Mouse (Mus musculus) T-cell, adult 66 days (primary cell): Measurements from ENCODE around the gene Lgr6. TPM values are rescaled to one million over a fixed set of nuclear protein-coding genes. Genes with fewer than 3 reads are reported as not detected.

Experiments used
- total RNA-seq, 2 experiments: library from RNA; stranded (reverse); gene quantifications; 3 replicates in 1 of 2; 4 replicates in 1 of 2; pipeline ENCODE4 v1.2.4; 2023

The Lgr6 gene
- total RNA-seq, result not detected

GRCm38 (mm10) chr1:135105124-135105523, at the start of gene Lgr6:
Lgr6 (minus strand) TSS chr1:135105276.

GRCm38 (mm10) chr1:135146077-135146945, 41.2 kb upstream of the Lgr6 start, which contains the start of gene Arl8a:
Arl8a (plus strand) TSS chr1:135146824.

GRCm38 (mm10) chr1:135132473-135132872, 27.4 kb upstream of the Lgr6 start, which contains the start of gene Ptpn7:
Ptpn7 (plus strand) TSS chr1:135132700.

DNA sequence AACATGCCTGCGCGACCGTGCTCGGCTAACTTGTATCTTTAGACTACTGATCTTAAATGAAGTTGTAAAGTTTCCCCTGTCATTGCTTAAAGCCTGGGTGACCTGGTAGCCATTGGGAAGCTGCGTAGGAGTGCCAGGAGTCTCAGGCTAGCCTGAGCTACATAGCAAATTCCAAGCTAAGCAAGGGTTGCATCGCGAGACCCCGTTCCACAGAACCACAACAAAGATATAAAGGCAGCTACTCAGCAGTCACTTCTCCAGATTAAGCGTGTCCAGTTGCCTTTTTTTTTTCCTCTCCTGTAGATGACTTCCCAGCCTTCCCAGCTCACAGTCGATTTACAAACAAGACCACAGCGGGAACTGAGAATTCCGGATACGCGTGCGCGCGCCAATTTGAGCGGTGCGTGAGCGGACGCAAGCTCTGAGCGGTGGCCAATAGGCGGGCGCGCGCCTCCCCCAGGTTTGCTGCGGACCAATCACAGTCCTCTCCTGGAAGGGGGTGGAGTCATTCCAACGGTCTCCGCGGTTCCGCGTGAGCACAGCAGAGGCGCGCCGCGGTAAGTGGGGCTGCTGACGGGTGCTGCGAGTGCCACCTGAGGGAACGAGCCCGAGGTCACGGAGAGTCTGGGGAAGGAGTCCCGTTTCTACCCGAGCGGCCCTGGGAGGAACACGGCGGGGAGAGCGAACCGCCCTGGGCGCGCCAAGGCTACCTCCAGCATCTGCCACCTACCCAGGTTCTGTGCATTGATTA, 142.8 kb downstream of the Lgr6 start, which contains the start of gene Ube2t:
Gene Ube2t (plus strand): TSS at position 513 of the 751 bp plus-strand sequence.

DNA sequence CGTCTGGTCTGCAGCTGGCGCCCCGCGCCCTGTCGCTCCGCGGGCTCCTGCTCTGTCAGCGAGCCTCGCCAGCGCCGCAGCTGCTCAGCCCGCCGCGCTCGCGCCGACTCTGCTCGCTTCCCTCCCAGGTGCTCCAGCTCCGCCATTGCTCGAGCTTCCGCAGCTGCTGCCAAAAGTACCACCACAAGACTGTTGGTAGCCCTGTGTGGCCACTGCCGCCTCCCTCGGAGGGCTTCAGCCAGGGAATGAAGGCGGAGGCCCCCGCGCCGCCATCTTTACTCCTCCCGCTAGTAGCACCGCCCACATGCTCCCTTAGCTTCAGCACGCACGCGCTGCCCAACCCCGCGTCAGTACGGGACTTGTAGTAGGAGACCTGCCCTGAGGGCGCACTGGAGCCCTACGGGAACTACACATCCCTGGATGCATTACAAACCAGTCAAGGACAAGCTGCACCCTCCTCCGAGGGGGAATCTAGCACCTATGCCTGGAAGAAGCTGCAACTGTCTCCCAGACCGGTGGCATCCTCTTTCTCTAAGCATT, 149.4 kb downstream of the Lgr6 start, which contains the start of gene Ppp1r12b:
Gene Ppp1r12b (minus strand): TSS at position 306 of the 540 bp plus-strand sequence.

Other genes starting within 250 kb of the Lgr6 start
- gene Ppp1r12b, start 149.3 kb downstream of the Lgr6 start, total RNA-seq, result 10 to 100 TPM; 23.6 to 27.4 TPM
- 10 to 100 TPM; 21.5 to 25.4 TPM for gene Ube2t, start 142.7 kb downstream of the Lgr6 start, total RNA-seq
- 10 to 100 TPM; 80.2 to 85.6 TPM for gene Ptpn7, start 27.4 kb upstream of the Lgr6 start, total RNA-seq
- 10 to 100 TPM; 53.7 to 58.0 TPM for gene Arl8a, start 41.5 kb upstream of the Lgr6 start, total RNA-seq
- not detected for gene Gpr37l1, start 62.4 kb upstream of the Lgr6 start, total RNA-seq
- gene Elf3, start 153.3 kb upstream of the Lgr6 start, total RNA-seq, result not detected
- 10 to 100 TPM; 34.2 to 34.6 TPM for gene Rnpep, start 178.8 kb upstream of the Lgr6 start, total RNA-seq
- gene Timm17a, start 208.5 kb upstream of the Lgr6 start, total RNA-seq, result 10 to 100 TPM; 70.7 to 74.7 TPM
- gene Lmod1, start 219.5 kb upstream of the Lgr6 start, total RNA-seq, result not detected